Mouse (Mus musculus): ENCODE data around the gene Ppm1b.
"Not testable (repeated sequence)": the region's sequence is repeated elsewhere in the genome, so short reads cannot be mapped to it uniquely, and the experiment has no call there.

Ppm1b gene

GRCm38 (mm10) chr17:84956441-84956840, at the start of gene Ppm1b:
Ppm1b (plus strand) TSS chr17:84956741.
- no peak for DNase-seq (ENCODE audit: low spot score)

GRCm38 (mm10) chr17:84921666-84922376, 34.7 kb upstream of the Ppm1b start:
- no peak for DNase-seq (ENCODE audit: low spot score)

- DNase-seq (ENCODE audit: low spot score): no peak
Measured at GRCm38 (mm10) chr17:84924779-84925178, 31.8 kb upstream of the Ppm1b start.

- no peak for DNase-seq (ENCODE audit: low spot score)
Measured at GRCm38 (mm10) chr17:84926233-84926632, 30.3 kb upstream of the Ppm1b start.

GRCm38 (mm10) chr17:84927580-84927979, 29.0 kb upstream of the Ppm1b start:
- no peak for DNase-seq (ENCODE audit: low spot score)

- no peak for DNase-seq (ENCODE audit: low spot score)
Measured at GRCm38 (mm10) chr17:84932943-84933342, 23.6 kb upstream of the Ppm1b start.

GRCm38 (mm10) chr17:84933968-84934367, 22.6 kb upstream of the Ppm1b start:
- DNase-seq (ENCODE audit: low spot score): no peak

- DNase-seq (ENCODE audit: low spot score): not testable (repeated sequence)
Measured at GRCm38 (mm10) chr17:84935620-84936019, 20.9 kb upstream of the Ppm1b start.

GRCm38 (mm10) chr17:84936301-84936700, 20.2 kb upstream of the Ppm1b start:
- DNase-seq (ENCODE audit: low spot score): no peak

- no peak for DNase-seq (ENCODE audit: low spot score)
Measured at GRCm38 (mm10) chr17:84936809-84937208, 19.7 kb upstream of the Ppm1b start.

GRCm38 (mm10) chr17:84937220-84937619, 19.3 kb upstream of the Ppm1b start:
- no peak for DNase-seq (ENCODE audit: low spot score)

GRCm38 (mm10) chr17:84938215-84938614, 18.3 kb upstream of the Ppm1b start:
- DNase-seq (ENCODE audit: low spot score): no peak

- DNase-seq (ENCODE audit: low spot score): no peak
Measured at GRCm38 (mm10) chr17:84940017-84940731, 16.4 kb upstream of the Ppm1b start.

- no peak for DNase-seq (ENCODE audit: low spot score)
Measured at GRCm38 (mm10) chr17:84941291-84941868, 15.2 kb upstream of the Ppm1b start.

GRCm38 (mm10) chr17:84942358-84943032, 14.0 kb upstream of the Ppm1b start:
- no peak for DNase-seq (ENCODE audit: low spot score)

GRCm38 (mm10) chr17:84943033-84943393, 13.5 kb upstream of the Ppm1b start:
- no peak for DNase-seq (ENCODE audit: low spot score)

- DNase-seq (ENCODE audit: low spot score): no peak
Measured at GRCm38 (mm10) chr17:84944348-84944747, 12.2 kb upstream of the Ppm1b start.

- DNase-seq (ENCODE audit: low spot score): no peak
Measured at GRCm38 (mm10) chr17:84952521-84952920, 4.0 kb upstream of the Ppm1b start.

- DNase-seq (ENCODE audit: low spot score): no peak
Measured at GRCm38 (mm10) chr17:84953776-84954175, 2.8 kb upstream of the Ppm1b start.

- no peak for DNase-seq (ENCODE audit: low spot score)
Measured at GRCm38 (mm10) chr17:84954881-84955280, 1.7 kb upstream of the Ppm1b start.

- peak; percentile 98 for DNase-seq (ENCODE audit: low spot score)
Measured at GRCm38 (mm10) chr17:84956931-84957486, 468 bp downstream of the Ppm1b start.
